In genomic region chr4:118988535-118988934, GRCm38 (mm10) we compare ENCODE assay signal across 9 mouse cellular contexts. TPM values are rescaled to one million over a fixed set of nuclear protein-coding genes. Genes with fewer than 3 reads are reported as not detected.
DNase-seq lines count a peak whose midpoint lies in the region; ATAC-seq lines count a peak whose summit lies in the region.
"Had no signal": no experiment of that assay in that cellular context is flagged by ENCODE, and none has a peak within 500 bp of the region (broad histone marks: within the 10 kb centered on the region; RNA-seq: fewer than 3 reads in every experiment).

No protein-coding gene starts in this region.

- H3K4me1 ChIP-seq in forebrain, embryonic 10.5 days = peaks cover 4% of the 10 kb centered on the region
- H3K4me1 ChIP-seq: limb, embryonic 12.5 days had no signal

- no peak overlapping the region for H3K27ac ChIP-seq in forebrain, embryonic 10.5 days
- H3K27ac ChIP-seq: limb, embryonic 12.5 days had no signal

- peak; percentile 79 for ATAC-seq in frontal cortex, adult (ENCODE audit: low TSS enrichment)

- DNase-seq in frontal cortex, postnatal 14 days (ENCODE audit: low spot score in 2 of 2) = no peak
- DNase-seq in ovary, postnatal 14 days (ENCODE audit: low spot score) = peak; percentile 20
- no peak for DNase-seq in ovary, postnatal 10 days (ENCODE audit: low spot score)
- DNase-seq in embryo, embryonic 10.5 days (ENCODE audit: low spot score) = peak; percentile 72
- peak; percentile 69 for DNase-seq in layer of hippocampus, adult 9-11 months
- DNase-seq in T-cell, adult 2 months (ENCODE audit: low spot score) = no peak
- no peak for DNase-seq in forebrain, embryonic 10.5 days (ENCODE audit: extremely low spot score, low spot score)

- WGBS in forebrain, embryonic 10.5 days = 10% methylated on average over 3 of the region's 3 CpGs

- H3K27me3 ChIP-seq in forebrain, embryonic 10.5 days (ENCODE audit: poor library complexity, severe bottlenecking) = no peaks in the 10 kb centered on the region
- H3K27me3 ChIP-seq: limb, embryonic 12.5 days had no signal

- H3K4me3 ChIP-seq in forebrain, embryonic 10.5 days = no peak overlapping the region
- H3K4me3 ChIP-seq: limb, embryonic 12.5 days had no signal

- no peaks in the 10 kb centered on the region for H3K36me3 ChIP-seq in forebrain, embryonic 10.5 days (replicated peaks)
- H3K36me3 ChIP-seq: limb, embryonic 12.5 days had no signal

- no peaks in the 10 kb centered on the region for H3K9me3 ChIP-seq in forebrain, embryonic 10.5 days

RNA-seq across cellular contexts. Expression of gene Lao1, which starts 27.2 kb away (rescaled TPM):
- not detected in 2 replicates for polyA plus RNA-seq in forebrain, embryonic 10.5 days (2016; fragmentation: Nextera tagmentation; extraction: Ambion mirVana)
- polyA plus RNA-seq: limb, embryonic 12.5 days had no signal

RNA-seq across cellular contexts. Expression of gene Olfr1328, which starts 50.1 kb away (rescaled TPM):
- not detected in 2 replicates for polyA plus RNA-seq in forebrain, embryonic 10.5 days (2016; fragmentation: Nextera tagmentation; extraction: Ambion mirVana)
- polyA plus RNA-seq: limb, embryonic 12.5 days had no signal

Comparison
In these comparisons a context has a peak if more than half of its experiments do, and no peak if none do; other contexts are left out.
1. DNase-seq: peak in ovary, postnatal 14 days (single experiment), embryo, embryonic 10.5 days (single experiment) and layer of hippocampus, adult 9-11 months (single experiment); none in frontal cortex, postnatal 14 days (0 of 2), ovary, postnatal 10 days (single experiment), T-cell, adult 2 months (single experiment) and forebrain, embryonic 10.5 days (single experiment).